11 mouse cellular contexts compared by ENCODE assay signal in genomic region chr1:66164648-66165047, GRCm38 (mm10). TPM values are rescaled to one million over a fixed set of nuclear protein-coding genes. Genes with fewer than 3 reads are reported as not detected.
"Had no signal": no experiment of that assay in that cellular context is flagged by ENCODE, and none has a peak within 500 bp of the region (broad histone marks: within the 10 kb centered on the region; RNA-seq: fewer than 3 reads in every experiment).

No protein-coding gene starts in this region.

- ATAC-seq: liver, postnatal 0 days; midbrain, embryonic 13.5 days had no signal

- DNase-seq: kidney, adult 9 months; kidney, postnatal 4 days; liver; liver, embryonic 13.5 days; liver, postnatal 0 days; lung, postnatal 14 days; retina, postnatal 1 day; right cerebral cortex, postnatal 14 days; thymus, postnatal 36 days had no signal

RNA-seq across cellular contexts. Expression of gene Map2, which starts 10.4 kb away (rescaled TPM):
- total RNA-seq: megakaryocyte-erythroid progenitor cell, adult 5-6 weeks had no signal
